Comparison of ENCODE assay signal across 8 mouse cellular contexts in genomic region chr17:24015727-24016126, GRCm38 (mm10). TPM values are rescaled to one million over a fixed set of nuclear protein-coding genes. Genes with fewer than 3 reads are reported as not detected.
A peak's percentile ranks its signal among the peaks of the same experiment; 100 is the strongest.
DNase-seq lines count a peak whose midpoint lies in the region; ATAC-seq and TF ChIP-seq lines count a peak whose summit lies in the region.

No protein-coding gene starts in this region.

- no peak overlapping the region for H3K4me3 ChIP-seq in bone marrow, adult 2 months (replicated peaks; ENCODE audit: control insufficient read depth, low read depth, low read length)
- H3K4me3 ChIP-seq in lung, postnatal 0 days (ENCODE audit: low read depth, low read length): no peak overlapping the region
- no peak overlapping the region for H3K4me3 ChIP-seq in forebrain, embryonic 10.5 days

- peak; percentile 27 for DNase-seq in kidney, adult 18-20 months
- no peak for DNase-seq in kidney, adult 11 months
- DNase-seq in ES-CJ7 (ENCODE audit: low read depth, low spot score): peak; percentile 80
- DNase-seq in lung, postnatal 0 days (ENCODE audit: low spot score): no peak
- no peak for DNase-seq in spleen, postnatal 4 days (ENCODE audit: low spot score in 2 of 2)
- no peak for DNase-seq in cerebellum, adult 11 months
- DNase-seq in forebrain, embryonic 10.5 days (ENCODE audit: extremely low spot score, low spot score): no peak

- H3K27ac ChIP-seq in bone marrow, adult 2 months (ENCODE audit: control insufficient read depth, insufficient read depth, low read depth, low read length, poor library complexity): no peak overlapping the region
- no peak overlapping the region for H3K27ac ChIP-seq in lung, postnatal 0 days (ENCODE audit: low read length)
- H3K27ac ChIP-seq in forebrain, embryonic 10.5 days: no peak overlapping the region

- WGBS in bone marrow, adult 2 months: 56% methylated on average over 14 of the region's 14 CpGs
- 36% methylated on average over 14 of the region's 14 CpGs for WGBS in lung, postnatal 0 days
- WGBS in forebrain, embryonic 10.5 days: 26% methylated on average over 14 of the region's 14 CpGs

- peak; percentile 58 for TF ChIP-seq CTCF in bone marrow, adult 2 months (IDR thresholded peaks at IDR 0.05; ENCODE audit: control insufficient read depth, insufficient read depth, low read length)
- peak; percentile 67 for TF ChIP-seq CTCF in lung, postnatal 0 days (IDR thresholded peaks at IDR 0.05)

- no peaks in the 10 kb centered on the region for H3K9me3 ChIP-seq in lung, postnatal 0 days (ENCODE audit: low read length)
- no peaks in the 10 kb centered on the region for H3K9me3 ChIP-seq in forebrain, embryonic 10.5 days

- TF ChIP-seq EP300 in lung, postnatal 0 days (IDR thresholded peaks at IDR 0.05): no peak

- H3K4me1 ChIP-seq in bone marrow, adult 2 months (ENCODE audit: control insufficient read depth, insufficient read depth, low read length): no peaks in the 10 kb centered on the region
- no peaks in the 10 kb centered on the region for H3K4me1 ChIP-seq in lung, postnatal 0 days (ENCODE audit: insufficient read depth, low read depth, low read length)
- no peaks in the 10 kb centered on the region for H3K4me1 ChIP-seq in forebrain, embryonic 10.5 days

- no peak for ATAC-seq in lung, postnatal 0 days

- H3K36me3 ChIP-seq in lung, postnatal 0 days (ENCODE audit: insufficient read depth, low read length): no peaks in the 10 kb centered on the region
- no peaks in the 10 kb centered on the region for H3K36me3 ChIP-seq in forebrain, embryonic 10.5 days (replicated peaks)

- H3K27me3 ChIP-seq in lung, postnatal 0 days (replicated peaks; ENCODE audit: insufficient read depth, low read length): no peaks in the 10 kb centered on the region
- no peaks in the 10 kb centered on the region for H3K27me3 ChIP-seq in forebrain, embryonic 10.5 days (ENCODE audit: poor library complexity, severe bottlenecking)

- H3K9ac ChIP-seq in lung, postnatal 0 days (replicated peaks; ENCODE audit: low read depth): no peak overlapping the region

- no peak overlapping the region for H3K4me2 ChIP-seq in lung, postnatal 0 days (replicated peaks; ENCODE audit: low read depth, low read length)

- TF ChIP-seq POLR2A in bone marrow, adult 2 months (IDR thresholded peaks at IDR 0.05; ENCODE audit: borderline replicate concordance, control insufficient read depth, low read depth, low read length): no peak

RNA-seq across cellular contexts. Expression of gene Prss22, which starts 17.8 kb away (rescaled TPM):
- not detected in 2 replicates for polyA plus RNA-seq in bone marrow, adult 2 months (2011; ENCODE audit: insufficient read depth, insufficient read length, low replicate concordance, missing spikeins)
- 0.57 and 0.77 TPM in 2 replicates for polyA plus RNA-seq in lung, postnatal 0 days (2015; fragmentation: Nextera tagmentation; extraction: Ambion mirVana)
- polyA plus RNA-seq in forebrain, embryonic 10.5 days (2016; fragmentation: Nextera tagmentation; extraction: Ambion mirVana): 0.58 and 0.63 TPM in 2 replicates

RNA-seq across cellular contexts. Expression of gene Prss27, which starts 22.2 kb away (rescaled TPM):
- not detected in 2 replicates for polyA plus RNA-seq in bone marrow, adult 2 months (2011; ENCODE audit: insufficient read depth, insufficient read length, low replicate concordance, missing spikeins)
- 0.18 TPM in 2 replicates for polyA plus RNA-seq in lung, postnatal 0 days (2015; fragmentation: Nextera tagmentation; extraction: Ambion mirVana)
- polyA plus RNA-seq in forebrain, embryonic 10.5 days (2016; fragmentation: Nextera tagmentation; extraction: Ambion mirVana): 0.11 and 0.16 TPM in 2 replicates

RNA-seq across cellular contexts. Expression of gene Prss30, which starts 35.4 kb away (rescaled TPM):
- polyA plus RNA-seq in bone marrow, adult 2 months (2011; ENCODE audit: insufficient read depth, insufficient read length, low replicate concordance, missing spikeins): 6.8 TPM in 1 of 2 replicates, not detected in the other
- 0.18 and 0.47 TPM in 2 replicates for polyA plus RNA-seq in lung, postnatal 0 days (2015; fragmentation: Nextera tagmentation; extraction: Ambion mirVana)
- polyA plus RNA-seq in forebrain, embryonic 10.5 days (2016; fragmentation: Nextera tagmentation; extraction: Ambion mirVana): not detected in 2 replicates

RNA-seq across cellular contexts. Expression of gene Kctd5, which starts 57.6 kb away (rescaled TPM):
- polyA plus RNA-seq in bone marrow, adult 2 months (2011; ENCODE audit: insufficient read depth, insufficient read length, low replicate concordance, missing spikeins): 11.4 and 13.6 TPM in 2 replicates
- polyA plus RNA-seq in lung, postnatal 0 days (2015; fragmentation: Nextera tagmentation; extraction: Ambion mirVana): 34.3 and 36.9 TPM in 2 replicates
- polyA plus RNA-seq in forebrain, embryonic 10.5 days (2016; fragmentation: Nextera tagmentation; extraction: Ambion mirVana): 89.2 and 91.6 TPM in 2 replicates

Comparison
In these comparisons a context has a peak if more than half of its experiments do, and no peak if none do; other contexts are left out.
1. DNase-seq: peak in kidney, adult 18-20 months (single experiment) and ES-CJ7 (single experiment); none in kidney, adult 11 months (single experiment), lung, postnatal 0 days (single experiment), spleen, postnatal 4 days (0 of 2), cerebellum, adult 11 months (single experiment) and forebrain, embryonic 10.5 days (single experiment).